Mouse (Mus musculus): Measurements from ENCODE around the gene Tbc1d4. TPM values are rescaled to one million over a fixed set of nuclear protein-coding genes. Genes with fewer than 3 reads are reported as not detected.

Gene Tbc1d4
- polyA plus RNA-seq, 1 experiment from 2014 or later: 4.8 TPM

DNA sequence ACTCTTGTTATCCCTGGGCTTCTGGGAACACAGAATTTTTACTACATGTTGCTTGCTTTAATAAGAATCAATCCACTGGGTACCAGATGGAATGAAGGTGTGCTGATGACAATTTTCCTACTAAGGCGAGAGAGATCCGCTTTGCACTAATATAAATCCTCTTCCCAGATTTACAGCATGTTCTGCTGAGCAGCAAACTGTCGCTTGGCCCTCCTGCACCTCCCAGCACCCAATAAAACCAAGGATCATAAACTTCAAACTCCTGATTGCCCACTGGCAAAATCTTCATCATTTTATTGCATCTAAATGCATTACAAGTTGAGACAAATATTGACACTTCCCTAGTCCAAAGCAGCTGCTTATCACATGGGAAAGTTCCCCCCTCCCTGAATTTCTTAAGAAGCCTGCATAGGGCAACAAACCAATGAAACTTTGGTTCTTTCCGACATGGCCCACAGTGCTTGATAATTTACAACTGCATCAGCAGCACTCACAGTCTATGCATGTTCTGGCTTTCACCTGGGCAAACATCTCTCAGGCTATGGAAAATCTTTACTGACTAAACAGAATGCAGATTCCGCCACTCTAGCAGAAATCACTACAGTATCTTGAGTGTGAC is 139.4 kb downstream of the Tbc1d4 start:
- no peaks in the 10 kb centered on the region for H3K27me3 ChIP-seq (ENCODE audit: low read depth, poor library complexity, severe bottlenecking)
- H3K27ac ChIP-seq (replicated peaks): no peak overlapping the region
- DNase-seq (ENCODE audit: low spot score): no peak
- WGBS: 92% methylated on average over 5 of the region's 5 CpGs
- H3K9me3 ChIP-seq (replicated peaks): no peaks in the 10 kb centered on the region
- H3K4me3 ChIP-seq: no peak overlapping the region
- 0 out of 2 replicates have a peak, but pooled peaks cover 4% of the 10 kb centered on the region for H3K4me1 ChIP-seq
- no peaks in the 10 kb centered on the region for H3K36me3 ChIP-seq

DNA sequence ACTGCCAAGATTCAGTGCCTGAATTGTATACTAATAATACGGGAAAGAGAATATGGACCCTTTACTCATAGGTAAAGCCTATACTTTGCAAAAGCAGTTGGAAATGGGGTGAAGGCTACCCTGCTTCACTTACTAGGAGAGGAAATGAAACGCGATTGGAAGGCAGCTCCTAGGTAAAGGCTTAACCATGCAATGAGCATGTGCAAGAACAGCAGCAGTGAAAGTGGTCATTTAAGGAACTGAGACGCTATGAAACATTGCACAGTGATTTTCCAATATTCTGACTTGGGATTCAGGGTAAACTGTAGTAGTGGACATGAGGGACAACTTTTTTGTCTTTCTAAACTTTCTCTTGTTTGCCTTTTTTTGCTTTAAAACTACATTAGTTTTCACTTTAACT is 140.8 kb downstream of the Tbc1d4 start:
- Histone ChIP-seq H3K4me1 (0 out of 2 replicates have a peak, but pooled peaks cover 4% of the 10 kb centered on the region), H3K4me3 (no peak overlapping the region), H3K27ac (replicated peaks) (no peak overlapping the region), H3K27me3 (ENCODE audit: low read depth, poor library complexity, severe bottlenecking) (no peaks in the 10 kb centered on the region), H3K9me3 (replicated peaks) (no peaks in the 10 kb centered on the region), H3K36me3 (no peaks in the 10 kb centered on the region)
- 88% methylated on average over 4 of the region's 4 CpGs for WGBS
- no peak for DNase-seq (ENCODE audit: low spot score)

DNA sequence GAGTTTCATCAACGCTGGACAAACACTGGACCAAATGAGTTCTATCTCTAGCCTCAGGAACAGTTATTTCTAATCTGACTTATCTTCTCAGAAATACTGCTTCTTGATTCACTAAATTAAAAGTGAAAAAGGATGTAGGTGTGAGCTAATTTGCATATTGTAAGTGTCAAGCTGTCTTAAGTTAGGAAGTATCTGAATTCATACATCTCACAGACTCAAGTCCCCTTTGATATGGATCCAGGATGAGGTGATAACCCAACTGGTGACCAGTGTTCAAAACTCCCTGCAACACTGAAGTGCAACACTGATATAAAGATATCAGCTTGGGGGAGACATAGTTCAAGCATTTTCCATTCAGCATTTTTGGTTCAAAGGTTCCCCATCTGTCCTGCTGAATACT is 141.5 kb downstream of the Tbc1d4 start:
- H3K4me1 ChIP-seq: 0 out of 2 replicates have a peak, but pooled peaks cover 4% of the 10 kb centered on the region
- no peak overlapping the region for H3K27ac ChIP-seq (replicated peaks)
- no peak for DNase-seq (ENCODE audit: low spot score)
- H3K36me3 ChIP-seq: no peaks in the 10 kb centered on the region
- H3K27me3 ChIP-seq (ENCODE audit: low read depth, poor library complexity, severe bottlenecking): no peaks in the 10 kb centered on the region
- H3K9me3 ChIP-seq (replicated peaks): no peaks in the 10 kb centered on the region
- 84% methylated on average over 1 of the region's 1 CpGs for WGBS
- no peak overlapping the region for H3K4me3 ChIP-seq

DNA sequence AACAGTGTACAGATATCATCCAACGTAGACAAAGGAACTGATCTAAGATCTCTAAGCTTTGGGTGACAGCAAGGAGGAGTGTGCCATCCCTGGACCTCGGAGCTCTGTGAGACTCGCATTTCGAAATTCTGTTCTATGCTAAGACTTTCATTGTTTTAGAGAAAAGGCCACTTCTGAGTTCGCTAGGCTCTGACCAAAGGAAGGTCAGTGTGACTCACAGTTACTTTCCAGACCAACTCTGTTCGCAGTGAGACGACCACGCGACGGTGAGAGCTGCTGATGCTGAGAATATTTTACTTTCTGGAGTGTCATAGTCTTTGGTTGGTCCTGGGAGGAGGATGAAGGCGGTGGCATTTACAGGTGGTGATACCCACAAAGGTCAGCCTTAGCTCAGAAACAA is 142.5 kb downstream of the Tbc1d4 start:
- 89% methylated on average over 11 of the region's 11 CpGs for WGBS
- Histone ChIP-seq H3K4me1 (0 out of 2 replicates have a peak, but pooled peaks cover 4% of the 10 kb centered on the region), H3K36me3 (no peaks in the 10 kb centered on the region), H3K27me3 (ENCODE audit: low read depth, poor library complexity, severe bottlenecking) (no peaks in the 10 kb centered on the region), H3K27ac (replicated peaks) (no peak overlapping the region), H3K4me3 (no peak overlapping the region), H3K9me3 (replicated peaks) (no peaks in the 10 kb centered on the region)
- DNase-seq (ENCODE audit: low spot score): no peak

DNA sequence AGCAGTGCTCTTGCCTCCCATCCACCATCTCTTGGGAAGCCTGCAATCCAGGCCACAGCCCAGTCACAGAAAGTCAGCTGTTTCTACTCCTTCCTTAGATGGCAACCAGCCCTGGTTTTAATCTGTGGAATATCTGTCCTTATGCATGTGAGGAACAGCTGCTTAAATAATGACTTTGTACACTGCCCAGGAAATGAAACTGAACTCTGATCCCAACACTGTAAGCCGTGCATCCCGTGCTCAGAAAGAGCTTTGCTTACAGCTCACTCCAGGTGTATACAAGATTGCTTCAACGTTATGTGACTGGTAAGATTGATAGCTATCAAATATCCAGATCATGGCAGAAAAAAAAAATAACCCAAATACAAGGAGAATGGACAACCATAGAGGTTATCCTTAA is 143.1 kb downstream of the Tbc1d4 start:
- no peaks in the 10 kb centered on the region for H3K36me3 ChIP-seq
- H3K4me1 ChIP-seq: 0 out of 2 replicates have a peak, but pooled peaks cover 3% of the 10 kb centered on the region
- no peak for DNase-seq (ENCODE audit: low spot score)
- H3K9me3 ChIP-seq (replicated peaks): no peaks in the 10 kb centered on the region
- H3K4me3 ChIP-seq: no peak overlapping the region
- 94% methylated on average over 3 of the region's 3 CpGs for WGBS
- H3K27me3 ChIP-seq (ENCODE audit: low read depth, poor library complexity, severe bottlenecking): no peaks in the 10 kb centered on the region
- no peak overlapping the region for H3K27ac ChIP-seq (replicated peaks)

DNA sequence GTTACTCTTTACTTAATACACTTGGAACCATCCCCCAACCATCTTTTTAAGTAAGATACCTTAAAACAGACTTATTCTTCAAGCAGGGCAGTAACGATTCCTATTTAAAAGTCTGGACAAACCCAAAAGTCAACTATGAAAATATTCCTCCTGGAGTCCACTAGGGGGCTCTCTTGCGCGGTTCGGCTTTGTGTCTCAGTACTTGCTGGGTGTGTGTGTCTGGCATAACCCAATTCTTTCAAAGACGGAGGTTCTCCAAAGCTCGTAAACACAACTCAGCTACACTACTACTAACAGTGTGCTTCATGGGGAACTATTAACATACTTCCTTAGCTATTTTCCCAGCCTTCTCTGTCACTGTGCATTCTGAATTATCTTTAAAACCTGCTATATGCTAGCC is 148.2 kb downstream of the Tbc1d4 start:
- H3K27ac ChIP-seq (replicated peaks): no peak overlapping the region
- 27% methylated on average over 6 of the region's 6 CpGs for WGBS
- H3K27me3 ChIP-seq (ENCODE audit: low read depth, poor library complexity, severe bottlenecking): no peaks in the 10 kb centered on the region
- no peaks in the 10 kb centered on the region for H3K9me3 ChIP-seq (replicated peaks)
- peak; percentile 45 for DNase-seq (ENCODE audit: low spot score)
- no peak overlapping the region for H3K4me3 ChIP-seq
- no peaks in the 10 kb centered on the region for H3K36me3 ChIP-seq
- no peaks in the 10 kb centered on the region for H3K4me1 ChIP-seq

DNA sequence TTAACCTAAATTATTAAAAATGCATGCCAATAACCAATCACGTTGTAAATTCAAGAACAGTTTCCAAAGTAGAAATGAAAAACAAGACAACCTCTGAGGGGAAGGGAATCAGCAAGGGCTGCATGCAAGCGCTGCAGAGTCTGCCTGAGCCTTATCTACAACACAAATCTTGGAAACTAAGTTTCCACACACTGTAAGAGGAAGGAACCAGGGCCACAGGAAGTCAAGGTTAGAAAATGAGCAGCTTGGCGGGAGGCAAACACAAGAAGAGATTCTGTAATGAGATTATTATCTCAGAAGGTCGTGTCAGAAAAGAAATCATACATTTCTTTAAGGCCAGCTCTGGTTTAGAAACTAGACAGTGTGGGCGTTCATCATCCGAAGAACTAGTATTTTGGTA is 156.1 kb downstream of the Tbc1d4 start:
- Histone ChIP-seq H3K9me3 (replicated peaks) (no peaks in the 10 kb centered on the region), H3K27me3 (ENCODE audit: low read depth, poor library complexity, severe bottlenecking) (no peaks in the 10 kb centered on the region), H3K4me3 (no peak overlapping the region), H3K36me3 (no peaks in the 10 kb centered on the region), H3K27ac (replicated peaks) (no peak overlapping the region), H3K4me1 (no peaks in the 10 kb centered on the region)
- WGBS: 88% methylated on average over 6 of the region's 6 CpGs
- no peak for DNase-seq (ENCODE audit: low spot score)

DNA sequence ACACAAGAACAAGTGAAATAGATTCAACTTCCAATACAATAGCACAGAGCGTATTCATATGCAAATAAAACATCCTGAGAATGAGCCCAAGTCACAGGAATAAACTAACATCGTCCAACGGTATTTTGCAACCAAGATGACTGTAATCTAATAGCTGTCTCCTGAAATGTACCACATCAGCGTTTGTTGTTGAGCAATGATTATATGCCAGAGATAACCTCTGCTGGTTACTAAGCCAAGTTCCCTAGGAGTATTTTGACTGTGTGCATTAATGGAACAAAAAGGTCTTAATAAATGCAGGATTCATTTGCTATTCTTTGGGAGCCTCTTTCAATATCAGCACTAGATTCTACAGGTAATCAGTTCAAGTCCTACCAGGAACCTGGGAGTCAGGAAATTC is 161.1 kb downstream of the Tbc1d4 start:
- DNase-seq (ENCODE audit: low spot score): no peak
- no peaks in the 10 kb centered on the region for H3K27me3 ChIP-seq (ENCODE audit: low read depth, poor library complexity, severe bottlenecking)
- WGBS: 90% methylated on average over 4 of the region's 4 CpGs

DNA sequence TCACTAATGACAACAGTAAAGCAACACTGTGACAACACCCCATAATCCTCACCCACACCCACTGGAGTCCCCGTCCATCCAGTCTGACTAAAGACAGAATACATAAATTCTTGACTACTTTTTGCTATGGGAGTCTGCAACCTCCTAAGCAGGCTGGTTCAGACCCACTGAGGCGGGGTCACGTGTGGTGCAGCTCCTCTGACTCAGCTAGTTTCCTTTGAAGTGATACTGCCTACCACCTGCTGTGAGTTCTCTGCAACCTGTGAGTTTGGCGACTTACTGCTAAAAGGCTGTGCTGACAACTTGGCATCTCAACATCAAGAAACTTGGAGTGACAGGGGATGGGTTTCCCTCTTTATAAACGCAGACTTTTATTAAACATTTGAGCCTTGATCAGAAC is 163.8 kb downstream of the Tbc1d4 start:
- Histone ChIP-seq H3K9me3 (replicated peaks) (no peaks in the 10 kb centered on the region), H3K27me3 (ENCODE audit: low read depth, poor library complexity, severe bottlenecking) (no peaks in the 10 kb centered on the region), H3K36me3 (no peaks in the 10 kb centered on the region), H3K4me3 (no peak overlapping the region), H3K27ac (replicated peaks) (no peak overlapping the region), H3K4me1 (no peaks in the 10 kb centered on the region)
- WGBS: 63% methylated on average over 5 of the region's 5 CpGs
- DNase-seq (ENCODE audit: low spot score): no peak

More for the DNA sequence above, 161.1 kb downstream of the Tbc1d4 start:
- Histone ChIP-seq H3K9me3 (replicated peaks) (no peaks in the 10 kb centered on the region), H3K4me3 (no peak overlapping the region), H3K4me1 (no peaks in the 10 kb centered on the region), H3K27ac (replicated peaks) (no peak overlapping the region), H3K36me3 (no peaks in the 10 kb centered on the region)

DNA sequence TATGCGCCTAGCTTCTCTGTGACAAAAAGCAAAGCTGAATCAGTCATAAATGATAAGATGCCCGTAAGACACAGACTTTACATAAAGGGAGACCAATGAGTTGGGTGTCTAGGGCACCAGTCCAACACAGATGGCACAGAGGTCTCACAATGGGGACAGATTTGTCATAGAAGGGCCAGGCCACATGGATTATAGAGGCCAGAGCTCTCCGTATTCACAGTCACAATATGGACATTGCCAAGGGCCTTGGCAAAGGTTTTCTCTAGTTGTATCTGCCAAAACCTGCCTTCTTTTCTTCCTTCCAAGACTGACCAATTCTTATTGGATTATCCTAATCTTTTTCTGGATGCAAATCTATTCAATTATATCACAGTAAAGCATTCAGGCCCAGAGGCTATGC is 171.1 kb downstream of the Tbc1d4 start:
- DNase-seq (ENCODE audit: low spot score): no peak

DNA sequence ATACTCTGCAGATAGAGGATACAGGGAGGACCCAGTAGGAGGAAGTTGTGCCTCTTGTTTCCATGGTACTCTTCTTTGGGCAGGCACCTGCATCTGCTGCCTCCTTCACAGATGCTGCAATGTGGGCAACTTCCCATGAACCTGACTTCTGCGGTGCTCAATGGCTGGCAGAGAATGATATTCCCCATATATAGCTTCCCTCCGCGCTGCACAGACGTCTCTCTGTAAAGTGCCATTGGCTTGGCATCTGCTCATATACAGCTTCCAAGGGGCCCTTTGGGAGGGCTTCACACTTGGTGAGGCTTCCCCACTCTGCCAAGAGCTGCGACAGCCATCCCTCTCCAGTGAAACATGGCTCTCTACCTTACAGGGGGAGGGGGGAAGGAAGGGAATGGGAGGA is 178.5 kb downstream of the Tbc1d4 start:
- no peaks in the 10 kb centered on the region for H3K36me3 ChIP-seq
- H3K27ac ChIP-seq (replicated peaks): no peak overlapping the region
- no peaks in the 10 kb centered on the region for H3K4me1 ChIP-seq
- WGBS: 94% methylated on average over 5 of the region's 5 CpGs
- no peaks in the 10 kb centered on the region for H3K9me3 ChIP-seq (replicated peaks)
- H3K4me3 ChIP-seq: no peak overlapping the region
- H3K27me3 ChIP-seq (ENCODE audit: low read depth, poor library complexity, severe bottlenecking): no peaks in the 10 kb centered on the region
- no peak for DNase-seq (ENCODE audit: low spot score)

More for the DNA sequence above, 171.1 kb downstream of the Tbc1d4 start:
- Histone ChIP-seq H3K36me3 (no peaks in the 10 kb centered on the region), H3K4me3 (no peak overlapping the region), H3K27me3 (ENCODE audit: low read depth, poor library complexity, severe bottlenecking) (no peaks in the 10 kb centered on the region), H3K9me3 (replicated peaks) (no peaks in the 10 kb centered on the region), H3K4me1 (no peaks in the 10 kb centered on the region), H3K27ac (replicated peaks) (no peak overlapping the region)
- 90% methylated on average over 3 of the region's 3 CpGs for WGBS

DNA sequence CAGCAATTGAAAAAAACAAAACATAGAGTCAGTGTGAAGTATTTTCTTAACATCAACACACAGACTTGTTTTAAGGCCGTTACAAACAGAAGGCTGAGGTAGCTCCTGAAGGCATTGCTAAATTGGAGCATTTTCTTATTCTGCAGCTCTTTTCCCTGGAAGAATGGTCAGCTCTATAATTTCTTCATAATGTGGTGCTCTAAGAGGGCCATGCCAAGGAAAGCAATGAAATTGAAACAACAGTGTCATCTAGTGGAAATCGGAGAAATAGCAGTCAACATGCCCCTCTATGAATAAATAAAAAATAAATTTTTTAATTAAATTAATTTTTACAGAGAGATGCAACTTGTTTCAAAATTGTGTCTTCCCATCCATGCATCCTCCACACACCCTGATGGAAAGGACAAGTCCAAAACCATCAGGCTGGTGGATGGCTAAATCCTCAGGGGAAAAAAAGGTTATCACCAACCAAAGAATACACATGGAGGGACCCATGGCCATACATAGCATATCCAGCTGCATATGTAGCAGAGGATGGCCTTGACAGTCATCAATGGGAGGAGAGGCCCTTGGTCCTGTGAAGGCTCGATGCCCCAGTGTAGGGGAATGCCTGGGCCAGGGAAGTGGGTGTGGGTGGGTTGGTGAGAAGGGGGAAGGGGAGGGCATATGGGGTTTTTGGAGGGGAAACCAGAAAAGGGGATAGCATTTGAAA is 180.0 kb downstream of the Tbc1d4 start:
- no peaks in the 10 kb centered on the region for H3K9me3 ChIP-seq (replicated peaks)
- H3K4me3 ChIP-seq: no peak overlapping the region
- no peak for DNase-seq (ENCODE audit: low spot score)
- no peaks in the 10 kb centered on the region for H3K36me3 ChIP-seq
- H3K4me1 ChIP-seq: no peaks in the 10 kb centered on the region
- H3K27ac ChIP-seq (replicated peaks): no peak overlapping the region
- H3K27me3 ChIP-seq (ENCODE audit: low read depth, poor library complexity, severe bottlenecking): no peaks in the 10 kb centered on the region
- WGBS: 43% methylated on average over 3 of the region's 3 CpGs

DNA sequence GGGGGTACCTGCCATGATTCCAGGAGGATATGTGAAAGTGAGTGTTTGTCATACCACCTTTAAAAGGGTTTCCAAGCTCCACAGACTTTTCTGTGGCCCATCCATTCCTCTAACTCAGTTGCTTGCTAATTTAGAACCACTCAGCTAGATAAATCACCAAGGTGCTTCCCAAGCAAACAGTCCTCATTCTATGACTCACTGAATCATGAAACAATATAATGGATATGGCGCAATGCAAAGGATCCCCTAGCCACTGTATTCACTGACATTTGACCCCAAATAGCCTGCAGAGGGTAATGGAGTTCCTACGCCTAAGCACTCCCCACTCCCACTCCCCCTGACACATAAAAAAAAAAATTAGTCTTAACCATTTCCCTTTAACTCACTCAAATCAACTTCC is 191.3 kb downstream of the Tbc1d4 start:
- Histone ChIP-seq H3K27ac (replicated peaks) (no peak overlapping the region), H3K4me3 (no peak overlapping the region), H3K4me1 (no peaks in the 10 kb centered on the region), H3K36me3 (no peaks in the 10 kb centered on the region), H3K9me3 (replicated peaks) (no peaks in the 10 kb centered on the region), H3K27me3 (ENCODE audit: low read depth, poor library complexity, severe bottlenecking) (no peaks in the 10 kb centered on the region)
- WGBS: 88% methylated on average over 2 of the region's 2 CpGs
- DNase-seq (ENCODE audit: low spot score): no peak

Data from midbrain, embryonic 10.5 days (tissue).